Mouse (Mus musculus) cerebellum, adult 2 months (tissue): Measurements from ENCODE around the gene Hivep2.

Experiments used
- CTCF ChIP-seq: fragments of 200-500 bp; IDR thresholded peaks from 2 replicates; pipeline ENCODE4 v1.5.1; 2011; ENCODE audit warnings: low read depth, mild to moderate bottlenecking, control low read depth, low read length, moderate library complexity, borderline replicate concordance; ENCODE audit not compliant: insufficient read depth
- POLR2A ChIP-seq: fragments of 200-500 bp; IDR thresholded peaks from 2 replicates; pipeline ENCODE4 v1.6.1; 2011; ENCODE audit warnings: low read length, control low read depth, borderline replicate concordance; ENCODE audit not compliant: insufficient read depth

- TF ChIP-seq CTCF (no peak), POLR2A (no peak)
These were observed 59.1 kb downstream of the Hivep2 start for GRCm38 (mm10) chr10:14024971-14025370.
